Comparison of ENCODE assay signal across 10 mouse cellular contexts in the genomic region with DNA sequence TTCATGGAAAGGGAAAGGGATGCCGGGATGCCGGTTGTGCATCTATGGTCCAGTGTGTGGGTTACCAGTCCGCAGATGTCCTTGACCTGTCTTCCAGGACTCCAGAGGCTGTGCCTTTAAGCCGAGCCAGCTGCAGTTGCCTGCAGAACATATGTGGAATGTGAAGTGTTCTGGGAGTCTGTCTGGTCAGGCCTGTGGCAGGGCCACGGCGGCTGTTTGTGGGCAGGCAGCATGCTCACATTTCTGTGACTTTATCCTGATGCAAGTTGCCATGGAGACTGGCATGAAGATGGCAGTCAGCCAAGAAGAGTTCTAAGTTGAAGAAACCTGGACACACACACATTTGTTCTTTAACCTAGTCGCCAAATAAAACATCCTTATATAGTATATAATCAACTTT.
DNase-seq lines count a peak whose midpoint lies in the region; ATAC-seq and TF ChIP-seq lines count a peak whose summit lies in the region.
"Had no signal": no experiment of that assay in that cellular context is flagged by ENCODE, and none has a peak within 500 bp of the region (broad histone marks: within the 10 kb centered on the region; RNA-seq: fewer than 3 reads in every experiment).

No protein-coding gene starts in this region.

- no peak overlapping the region for H3K4me3 ChIP-seq in heart, embryonic 13.5 days
- no peak overlapping the region for H3K4me3 ChIP-seq in lung, embryonic 14.5 days (ENCODE audit: low read depth, low read length)
- no peak overlapping the region for H3K4me3 ChIP-seq in embryonic facial prominence, embryonic 11.5 days (ENCODE audit: low read depth, low read length)
- H3K4me3 ChIP-seq in limb, embryonic 12.5 days (replicated peaks) = no peak overlapping the region
- no peak overlapping the region for H3K4me3 ChIP-seq in liver, embryonic 11.5 days (ENCODE audit: low read depth, low read length)
- H3K4me3 ChIP-seq: hindbrain, embryonic 15.5 days; neural tube, embryonic 13.5 days had no signal

- H3K9me3 ChIP-seq in heart, embryonic 13.5 days = no peaks in the 10 kb centered on the region
- no peaks in the 10 kb centered on the region for H3K9me3 ChIP-seq in lung, embryonic 14.5 days (ENCODE audit: low read depth, low read length)
- no peaks in the 10 kb centered on the region for H3K9me3 ChIP-seq in embryonic facial prominence, embryonic 11.5 days (replicated peaks; ENCODE audit: control insufficient read depth, low read length)
- no peaks in the 10 kb centered on the region for H3K9me3 ChIP-seq in limb, embryonic 12.5 days
- H3K9me3 ChIP-seq in liver, embryonic 11.5 days (ENCODE audit: control insufficient read depth, low read length) = no peaks in the 10 kb centered on the region
- H3K9me3 ChIP-seq: hindbrain, embryonic 15.5 days; neural tube, embryonic 13.5 days had no signal

- no peak overlapping the region for H3K4me2 ChIP-seq in heart, embryonic 13.5 days
- no peak overlapping the region for H3K4me2 ChIP-seq in lung, embryonic 14.5 days
- no peak overlapping the region for H3K4me2 ChIP-seq in embryonic facial prominence, embryonic 11.5 days (ENCODE audit: low read depth, low read length)
- no peak overlapping the region for H3K4me2 ChIP-seq in limb, embryonic 12.5 days
- no peak overlapping the region for H3K4me2 ChIP-seq in liver, embryonic 11.5 days
- H3K4me2 ChIP-seq: hindbrain, embryonic 15.5 days; neural tube, embryonic 13.5 days had no signal

- no peak overlapping the region for H3K9ac ChIP-seq in heart, embryonic 13.5 days
- no peak overlapping the region for H3K9ac ChIP-seq in lung, embryonic 14.5 days
- H3K9ac ChIP-seq in embryonic facial prominence, embryonic 11.5 days (replicated peaks; ENCODE audit: low read length) = no peak overlapping the region
- no peak overlapping the region for H3K9ac ChIP-seq in limb, embryonic 12.5 days (replicated peaks)
- H3K9ac ChIP-seq in liver, embryonic 11.5 days (ENCODE audit: low read depth, low read length) = no peak overlapping the region
- H3K9ac ChIP-seq: hindbrain, embryonic 15.5 days; neural tube, embryonic 13.5 days had no signal

- intact Hi-C loops in heart, postnatal 25 days (cut with DNase I) = no loop called here

- ATAC-seq in heart, embryonic 13.5 days (ENCODE audit: extremely low read depth, insufficient number of reproducible peaks, low FRiP score, low TSS enrichment) = no peak; the same call in 1 of the 2 replicates
- ATAC-seq in lung, embryonic 14.5 days (ENCODE audit: insufficient read depth) = peak; percentile 63; the same call in 1 of the 2 replicates
- no peak for ATAC-seq in embryonic facial prominence, embryonic 11.5 days (replicated peaks; ENCODE audit: insufficient number of reproducible peaks, low FRiP score, low TSS enrichment, low read depth)
- peak; percentile 78; the same call in 1 of the 2 replicates for ATAC-seq in limb, embryonic 12.5 days (ENCODE audit: insufficient number of reproducible peaks, insufficient read depth, low FRiP score, low TSS enrichment, low read depth)
- ATAC-seq in liver, embryonic 11.5 days (replicated peaks; ENCODE audit: low FRiP score) = no peak

- no peak for TF ChIP-seq CTCF in lung, embryonic 14.5 days (IDR thresholded peaks at IDR 0.05; ENCODE audit: low read depth)

- H3K36me3 ChIP-seq in heart, embryonic 13.5 days = no peaks in the 10 kb centered on the region
- H3K36me3 ChIP-seq in lung, embryonic 14.5 days (ENCODE audit: insufficient read depth) = no peaks in the 10 kb centered on the region
- H3K36me3 ChIP-seq in embryonic facial prominence, embryonic 11.5 days (replicated peaks; ENCODE audit: control insufficient read depth, insufficient read depth, low read depth, low read length) = no peaks in the 10 kb centered on the region
- H3K36me3 ChIP-seq in limb, embryonic 12.5 days = no peaks in the 10 kb centered on the region
- no peaks in the 10 kb centered on the region for H3K36me3 ChIP-seq in liver, embryonic 11.5 days (ENCODE audit: control insufficient read depth, insufficient read depth, low read length)
- H3K36me3 ChIP-seq: hindbrain, embryonic 15.5 days; neural tube, embryonic 13.5 days had no signal

- no peaks in the 10 kb centered on the region for H3K27me3 ChIP-seq in heart, embryonic 13.5 days (replicated peaks)
- no peaks in the 10 kb centered on the region for H3K27me3 ChIP-seq in lung, embryonic 14.5 days (ENCODE audit: insufficient read depth, low read length)
- H3K27me3 ChIP-seq in embryonic facial prominence, embryonic 11.5 days (ENCODE audit: control insufficient read depth, insufficient read depth, low read length) = no peaks in the 10 kb centered on the region
- no peaks in the 10 kb centered on the region for H3K27me3 ChIP-seq in limb, embryonic 12.5 days
- H3K27me3 ChIP-seq in liver, embryonic 11.5 days (replicated peaks; ENCODE audit: control insufficient read depth, insufficient read depth, low read length) = no peaks in the 10 kb centered on the region
- H3K27me3 ChIP-seq: hindbrain, embryonic 15.5 days; neural tube, embryonic 13.5 days had no signal

- DNase-seq in heart, postnatal 25 days (ENCODE audit: low spot score) = no peak
- peak; percentile 68 for DNase-seq in lung, embryonic 14.5 days
- no peak for DNase-seq in lung, adult 18-20 months
- peak; percentile 61 for DNase-seq in embryonic facial prominence, embryonic 11.5 days (ENCODE audit: low spot score)
- no peak for DNase-seq in cerebellum, adult 18-20 months
- no peak for DNase-seq in liver, embryonic 11.5 days (ENCODE audit: low spot score)

- peaks cover 10% of the 10 kb centered on the region; the same call in 1 of the 2 replicates for H3K4me1 ChIP-seq in heart, embryonic 13.5 days
- no peaks in the 10 kb centered on the region for H3K4me1 ChIP-seq in lung, embryonic 14.5 days (ENCODE audit: insufficient read depth)
- H3K4me1 ChIP-seq in embryonic facial prominence, embryonic 11.5 days (ENCODE audit: control insufficient read depth, insufficient read depth, low read length) = no peaks in the 10 kb centered on the region
- peaks cover 4% of the 10 kb centered on the region; the same call in 1 of the 2 replicates for H3K4me1 ChIP-seq in limb, embryonic 12.5 days (replicated peaks)
- H3K4me1 ChIP-seq in liver, embryonic 11.5 days (replicated peaks; ENCODE audit: control insufficient read depth, insufficient read depth, low read length) = no peaks in the 10 kb centered on the region

- peak overlapping the region; percentile 42; the same call in 1 of the 2 replicates for H3K27ac ChIP-seq in heart, embryonic 13.5 days (replicated peaks)
- H3K27ac ChIP-seq in lung, embryonic 14.5 days (ENCODE audit: low read depth) = no peak overlapping the region
- H3K27ac ChIP-seq in embryonic facial prominence, embryonic 11.5 days (replicated peaks; ENCODE audit: low read depth, low read length) = no peak overlapping the region
- H3K27ac ChIP-seq in limb, embryonic 12.5 days = 0 out of 2 replicates have a peak overlapping the region, but pooled peaks have one; percentile 35
- no peak overlapping the region for H3K27ac ChIP-seq in liver, embryonic 11.5 days (ENCODE audit: low read depth, low read length)
- H3K27ac ChIP-seq: hindbrain, embryonic 15.5 days; neural tube, embryonic 13.5 days had no signal

- WGBS in heart, embryonic 13.5 days = 44% methylated on average over 7 of the region's 7 CpGs
- WGBS in lung, embryonic 14.5 days = 52% methylated on average over 7 of the region's 7 CpGs
- 62% methylated on average over 7 of the region's 7 CpGs for WGBS in embryonic facial prominence, embryonic 11.5 days
- 49% methylated on average over 7 of the region's 7 CpGs for WGBS in limb, embryonic 12.5 days
- 78% methylated on average over 7 of the region's 7 CpGs for WGBS in liver, embryonic 11.5 days

Comparison
In these comparisons a context has a peak if more than half of its experiments do, and no peak if none do; other contexts are left out.
1. DNase-seq: peak in lung, embryonic 14.5 days (single experiment) and embryonic facial prominence, embryonic 11.5 days (single experiment); none in heart, postnatal 25 days (single experiment), lung, adult 18-20 months (0 of 2), cerebellum, adult 18-20 months (0 of 2) and liver, embryonic 11.5 days (single experiment).
2. ATAC-seq: peak in lung, embryonic 14.5 days (single experiment) and limb, embryonic 12.5 days (single experiment); none in heart, embryonic 13.5 days (single experiment), embryonic facial prominence, embryonic 11.5 days (single experiment) and liver, embryonic 11.5 days (single experiment).
3. H3K27ac ChIP-seq: peak in heart, embryonic 13.5 days (single experiment) and limb, embryonic 12.5 days (single experiment); none in lung, embryonic 14.5 days (single experiment), embryonic facial prominence, embryonic 11.5 days (single experiment) and liver, embryonic 11.5 days (single experiment).